Mouse (Mus musculus): ENCODE data around the gene Rasgrp1.

Rasgrp1 gene

DNA sequence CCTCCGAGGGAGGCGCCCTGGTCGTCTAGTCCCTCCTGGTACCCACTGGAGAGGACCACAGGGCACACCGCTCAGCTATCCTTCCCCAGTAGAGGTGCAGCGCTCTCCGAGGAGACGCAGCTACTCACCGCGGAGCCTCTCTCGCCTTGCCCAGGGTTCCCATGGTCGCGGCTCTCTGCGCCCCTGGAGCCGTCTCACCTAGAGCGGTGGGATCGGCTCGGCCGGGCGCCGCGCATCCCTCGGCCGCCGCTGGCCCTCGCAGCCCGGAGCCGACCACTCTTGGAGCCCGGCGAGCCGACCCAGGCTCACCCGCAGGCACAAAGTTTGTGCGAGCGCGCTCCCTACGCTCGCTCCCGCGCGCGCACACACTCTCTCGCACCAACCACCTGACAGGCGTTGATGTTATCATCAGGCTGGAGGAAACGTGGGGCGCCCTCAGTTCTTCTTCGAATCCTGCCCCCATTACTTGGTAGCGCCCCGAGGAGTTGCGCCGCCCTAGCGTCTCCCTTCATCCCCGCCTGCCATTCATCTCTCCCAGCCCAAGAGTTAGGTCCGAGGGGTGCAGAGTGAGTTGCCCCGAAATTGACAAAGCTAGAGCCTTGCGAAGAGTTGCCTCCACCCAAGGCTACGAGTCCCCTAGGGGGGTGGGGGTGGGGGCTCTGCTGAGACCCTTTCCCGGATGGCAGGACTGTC, at the start of gene Rasgrp1:
Rasgrp1 (minus strand) TSS at position 455 of the 693 bp plus-strand sequence.
- DNase-seq (ENCODE audit: low spot score in 2 of 2): peak in 1 of 2 experiments; percentile 67

DNA sequence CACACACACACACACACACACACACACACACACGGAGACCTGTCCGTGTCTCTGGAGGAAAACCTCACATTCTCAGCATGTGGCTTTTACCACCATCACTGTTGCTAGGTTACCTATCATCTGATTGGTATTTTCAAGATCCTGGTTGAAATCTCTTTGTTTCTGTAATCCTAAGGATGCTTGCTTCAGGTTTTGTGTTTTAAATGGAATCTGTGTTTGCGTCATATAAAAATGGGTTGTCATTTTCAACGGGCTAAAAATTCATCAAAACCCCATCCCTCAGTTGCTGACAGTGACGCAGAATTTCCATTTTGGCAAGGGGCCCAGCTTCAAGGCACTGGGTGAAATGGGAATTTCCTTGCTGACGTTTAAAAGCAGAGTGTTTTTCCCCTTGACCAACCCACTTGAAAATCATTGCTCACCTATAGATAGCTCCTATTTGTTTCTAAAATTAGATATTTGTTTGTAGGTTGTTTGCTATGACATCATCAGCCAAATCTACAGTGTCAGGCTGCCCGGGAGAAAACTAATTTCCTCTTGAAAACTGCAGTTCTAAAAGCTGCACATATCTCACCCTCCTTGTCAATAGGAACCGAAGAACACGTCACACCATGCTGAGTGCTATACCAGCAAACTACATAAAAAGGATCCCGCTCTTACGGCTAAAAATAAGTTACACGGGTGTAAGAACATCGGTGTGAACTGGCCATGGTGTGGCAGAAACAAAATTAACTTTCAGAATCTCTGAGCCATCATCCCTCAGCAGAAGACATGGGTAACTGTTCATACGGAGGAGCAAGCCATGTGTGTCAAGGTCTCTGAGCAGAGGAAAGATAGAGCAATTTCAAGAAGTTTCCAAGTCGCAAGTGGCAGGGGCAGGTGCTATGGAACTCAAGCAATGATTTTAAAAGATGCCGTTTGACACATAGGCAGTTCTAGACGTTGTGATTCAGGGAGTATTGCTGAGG, 47.4 kb upstream of the Rasgrp1 start:
- peak in 1 of 2 experiments; percentile 40 for DNase-seq (ENCODE audit: low spot score in 2 of 2)

DNA sequence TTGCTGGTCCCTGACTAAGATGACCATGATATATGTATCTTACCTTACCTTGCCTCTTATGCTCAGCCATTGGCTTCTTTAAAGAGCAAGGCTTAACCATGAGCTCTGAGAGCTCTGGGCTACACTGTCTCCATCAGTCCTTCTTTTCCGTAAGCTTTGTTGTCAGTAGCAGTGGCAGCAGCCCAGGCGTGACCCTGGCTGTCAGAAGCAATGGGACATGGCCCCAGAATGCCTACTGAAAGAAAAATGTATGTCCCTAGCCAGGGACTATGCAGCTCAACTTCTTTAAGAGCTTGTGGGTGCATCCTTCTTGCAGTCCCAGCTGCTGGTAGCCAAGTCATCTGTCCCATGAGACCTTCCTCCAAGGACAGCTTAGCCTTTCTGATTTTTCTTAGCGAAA, 46.7 kb upstream of the Rasgrp1 start:
- no peak for DNase-seq (ENCODE audit: low spot score in 2 of 2)

DNA sequence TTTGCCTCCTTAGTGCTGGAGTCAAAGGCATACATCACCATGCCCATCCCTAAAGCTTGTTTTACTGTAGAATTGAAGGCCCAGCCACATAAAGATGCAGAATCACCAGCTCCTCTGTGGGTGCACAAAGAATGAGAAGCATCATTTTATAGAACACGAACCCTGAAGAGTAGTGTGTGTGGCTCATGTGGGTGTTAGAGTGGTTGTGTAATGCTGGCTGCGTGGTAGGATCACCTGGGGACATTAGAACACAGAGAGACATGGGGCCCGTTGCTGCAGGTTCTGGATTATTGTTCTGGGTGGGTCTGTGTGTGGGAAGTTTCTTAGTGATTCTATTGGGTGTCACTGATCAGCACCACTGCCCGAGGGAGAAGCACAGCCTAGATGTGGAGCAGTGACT, 45.3 kb upstream of the Rasgrp1 start:
- DNase-seq (ENCODE audit: low spot score in 2 of 2): peak in 1 of 2 experiments; percentile 47

DNA sequence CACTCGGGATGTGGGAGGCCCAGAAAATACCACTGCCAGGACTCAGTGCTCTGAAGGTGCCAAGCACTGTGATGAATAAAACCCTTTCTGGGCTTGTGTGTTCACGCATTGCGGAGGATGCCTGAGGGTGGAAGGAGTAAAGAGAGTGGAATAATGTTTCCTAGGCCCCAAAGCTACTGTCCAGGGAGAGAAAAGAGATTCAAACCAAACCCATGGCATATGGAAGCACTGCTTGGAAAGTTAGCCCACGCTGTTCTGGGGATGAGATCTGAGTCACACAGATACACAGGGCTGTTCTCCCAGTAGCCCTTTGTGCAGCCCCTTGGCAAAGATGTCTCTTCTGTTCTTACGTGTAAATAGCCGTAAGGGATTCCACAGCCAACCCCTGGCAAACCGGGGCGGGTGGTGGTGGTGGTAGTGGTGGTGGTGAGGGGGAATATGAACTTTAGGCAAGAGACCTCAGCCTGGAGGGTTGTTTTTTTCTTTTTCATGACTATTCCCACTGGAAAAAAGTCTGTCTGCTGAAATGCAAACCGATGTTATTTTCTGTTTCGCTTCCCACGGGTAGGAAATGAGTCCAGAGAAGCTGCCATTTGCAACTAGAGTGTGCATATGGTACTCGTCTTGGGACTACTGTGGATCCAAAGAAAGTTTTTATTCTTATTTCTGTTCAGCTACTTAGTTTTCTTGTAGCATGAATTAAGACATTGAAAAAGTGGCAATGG, 44.3 kb upstream of the Rasgrp1 start:
- DNase-seq (ENCODE audit: low spot score in 2 of 2): peak; percentile 64 to 77

DNA sequence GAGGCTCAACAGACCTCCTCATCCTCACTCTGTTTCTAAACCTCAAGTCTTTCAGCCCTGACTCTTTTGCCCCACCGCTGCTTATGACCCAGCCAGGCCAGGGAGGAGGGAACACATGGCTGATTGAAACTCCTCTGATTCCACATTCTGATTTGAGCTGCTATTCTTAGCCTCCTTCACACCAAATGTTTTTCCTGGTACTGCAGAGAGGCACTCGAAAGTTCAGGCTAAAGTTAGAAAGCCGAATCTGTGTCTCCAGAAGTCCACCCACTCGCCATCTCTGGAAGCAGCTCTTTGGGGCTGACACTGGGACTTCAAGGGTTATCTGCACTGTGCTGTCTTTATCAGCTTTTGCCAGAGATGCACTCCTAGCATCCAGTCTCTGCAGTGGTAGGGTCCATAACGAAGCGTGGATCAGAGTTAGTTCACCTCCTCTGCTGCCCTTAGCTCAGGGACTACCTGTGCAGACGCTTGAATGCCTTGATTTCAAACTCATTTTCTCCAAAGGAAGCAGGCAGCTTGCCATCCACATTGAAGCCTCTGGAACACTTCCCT, 43.3 kb upstream of the Rasgrp1 start:
- DNase-seq (ENCODE audit: low spot score in 2 of 2): peak; percentile 65 to 69

DNA sequence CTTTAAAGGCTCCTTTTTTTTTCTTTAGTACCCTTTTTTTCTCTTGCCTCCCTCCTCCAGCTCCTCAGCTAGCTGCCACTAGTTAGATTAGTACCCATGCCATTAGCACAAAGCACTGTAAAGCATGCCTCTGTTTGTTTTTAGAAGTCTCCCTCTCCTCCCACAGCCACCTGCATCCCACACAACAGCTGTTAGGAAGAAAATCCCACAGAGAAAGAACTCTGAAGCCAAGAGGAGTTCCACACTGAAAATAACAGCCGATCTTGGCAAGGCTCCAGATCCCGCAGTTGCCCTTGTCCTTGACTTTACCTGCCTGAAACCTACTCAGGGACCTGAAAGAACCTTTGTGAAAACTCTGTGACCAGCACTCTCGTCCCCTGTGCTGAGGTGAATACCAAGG, 38.5 kb upstream of the Rasgrp1 start:
- DNase-seq (ENCODE audit: low spot score in 2 of 2): peak; percentile 76 to 78

DNA sequence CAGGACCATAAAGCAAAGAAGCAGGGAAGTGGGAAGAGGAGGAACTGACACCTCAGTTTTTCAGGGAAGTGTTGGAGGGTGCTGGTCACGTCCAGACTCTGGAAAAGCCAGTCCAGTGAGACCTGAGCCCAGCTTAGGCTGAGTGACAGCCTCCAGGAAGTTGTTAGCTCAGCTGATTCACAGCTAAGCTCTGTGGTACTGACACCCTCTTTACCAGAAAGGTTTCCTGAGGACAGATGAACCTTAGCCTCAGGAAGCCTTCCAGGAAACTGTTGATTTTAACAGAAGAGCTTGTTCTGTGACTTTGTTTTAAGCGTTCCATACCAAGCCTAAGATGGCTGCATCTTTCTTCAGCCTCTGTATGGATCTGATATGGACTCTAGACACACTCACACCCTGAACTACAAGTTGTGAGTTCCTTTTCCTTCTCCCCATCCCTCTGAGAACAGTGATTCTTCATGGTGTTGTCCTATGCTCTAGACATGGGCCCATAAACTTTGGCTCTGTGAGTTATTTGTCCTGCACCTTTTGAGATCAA, 31.6 kb upstream of the Rasgrp1 start:
- no peak for DNase-seq (ENCODE audit: low spot score in 2 of 2)

DNA sequence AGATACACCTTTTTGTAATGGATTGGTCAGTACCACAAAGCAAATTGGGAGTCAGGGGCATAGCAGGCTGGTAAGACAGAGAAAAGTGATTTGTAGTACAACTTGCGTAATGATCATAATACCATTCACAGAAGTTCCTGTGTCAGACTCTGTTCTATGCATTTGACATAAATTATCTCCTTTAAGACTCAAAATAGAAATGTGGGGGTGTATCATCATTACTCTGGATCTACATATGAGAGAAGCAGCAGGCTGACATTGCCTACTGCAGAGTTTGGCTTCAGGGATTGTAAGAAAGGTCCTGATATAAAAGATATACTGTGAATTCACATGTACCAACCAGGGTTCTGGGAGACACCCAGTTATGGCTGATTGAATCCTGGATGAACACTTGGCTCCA, 28.9 kb upstream of the Rasgrp1 start:
- no peak for DNase-seq (ENCODE audit: low spot score in 2 of 2)

DNA sequence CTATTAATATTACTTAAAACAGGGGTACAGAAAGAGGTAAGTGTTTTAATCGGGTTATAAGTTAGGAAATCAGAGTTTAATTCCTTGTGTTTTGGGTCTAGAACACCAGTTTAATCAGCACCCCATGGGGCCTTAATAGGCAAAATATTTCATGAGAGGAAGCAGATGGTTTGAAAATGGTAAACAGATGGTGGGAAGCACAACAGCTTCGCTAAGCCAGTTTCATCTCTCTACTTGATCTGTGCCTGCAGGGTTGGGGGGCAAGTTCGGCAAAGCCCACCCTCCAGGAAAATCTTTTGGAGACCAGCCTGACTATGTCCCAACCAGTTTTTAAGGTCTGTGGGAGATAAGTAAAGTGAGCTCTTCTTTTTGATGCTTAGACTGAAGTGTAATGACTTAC, 23.7 kb upstream of the Rasgrp1 start:
- DNase-seq (ENCODE audit: low spot score in 2 of 2): no peak

DNA sequence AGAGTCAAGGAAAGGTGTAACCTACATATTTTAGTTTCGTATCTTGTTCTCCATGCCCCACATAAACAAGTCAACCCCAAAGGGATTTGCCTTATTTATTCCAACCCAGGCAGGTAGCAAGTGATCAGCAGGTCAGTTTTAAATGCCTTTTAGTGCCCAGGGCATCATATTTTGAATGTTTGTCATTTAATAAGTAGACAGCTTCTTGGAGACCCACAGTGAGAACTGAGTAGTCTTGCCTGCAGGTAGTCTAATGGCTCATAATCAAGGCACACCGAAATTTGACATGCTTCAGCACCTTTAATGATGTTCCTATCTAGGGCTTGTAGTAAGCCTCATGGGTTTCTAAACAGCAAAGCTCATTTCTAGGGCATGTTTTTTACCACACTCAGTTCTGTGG, 21.3 kb upstream of the Rasgrp1 start:
- DNase-seq (ENCODE audit: low spot score in 2 of 2): no peak

DNA sequence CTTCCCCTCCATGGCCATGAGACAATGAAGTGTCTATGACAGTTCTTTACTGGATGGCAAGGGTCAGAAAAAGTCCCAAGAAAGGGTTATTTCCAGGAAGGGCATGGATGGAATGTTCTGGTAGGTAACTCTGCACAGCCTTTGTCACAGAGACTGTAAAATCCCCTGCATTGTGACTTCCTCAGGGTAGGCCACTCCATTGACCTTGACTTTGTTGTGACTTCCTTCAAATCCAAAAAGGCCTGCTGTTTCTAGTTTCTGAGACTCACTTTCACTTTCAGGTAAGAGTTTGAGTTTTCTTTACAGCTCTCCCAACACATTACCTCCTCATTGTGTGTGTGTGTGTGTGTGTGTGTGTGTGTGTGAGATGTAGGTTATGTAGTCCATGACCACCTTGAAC, 15.1 kb upstream of the Rasgrp1 start:
- DNase-seq (ENCODE audit: low spot score in 2 of 2): no peak

DNA sequence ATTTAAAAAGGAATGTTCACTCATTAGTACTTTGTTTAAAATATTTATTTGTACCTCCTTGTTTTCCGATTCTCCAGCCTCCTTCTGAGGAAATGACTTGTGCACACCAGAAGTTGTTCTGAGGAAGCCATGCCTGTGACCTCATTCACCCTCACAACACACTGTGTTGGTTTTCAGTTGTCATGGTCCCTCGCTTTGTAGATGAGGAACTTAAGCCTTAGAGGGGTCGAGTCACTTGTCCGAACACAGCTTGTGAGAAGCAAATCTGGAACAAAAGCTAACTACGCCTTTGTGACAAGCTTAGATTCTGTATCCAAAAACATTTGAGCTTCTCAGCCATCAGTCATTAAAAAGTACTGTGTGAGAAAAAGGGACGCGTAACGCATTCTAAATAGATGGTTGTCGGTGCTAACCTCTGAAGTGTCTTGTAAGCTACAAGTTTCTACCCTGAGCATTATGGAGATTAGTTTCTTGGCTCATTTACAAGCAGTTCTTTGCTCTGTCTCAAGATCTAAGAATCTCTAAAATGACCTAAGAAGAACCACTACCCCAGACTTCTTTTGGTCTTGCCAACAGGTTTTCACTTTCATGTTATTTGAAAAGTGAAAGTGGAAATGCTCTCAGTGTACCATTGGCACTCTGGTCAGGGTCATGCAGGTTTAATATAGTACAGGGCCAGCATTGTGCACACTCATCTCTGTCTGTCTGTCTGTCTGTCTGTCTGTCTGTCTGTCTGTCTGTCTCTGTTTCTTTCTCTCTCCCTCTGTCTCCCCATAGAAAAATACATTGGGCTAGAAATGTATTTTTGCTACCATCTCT, 9.7 kb upstream of the Rasgrp1 start:
- no peak for DNase-seq (ENCODE audit: low spot score in 2 of 2)

DNA sequence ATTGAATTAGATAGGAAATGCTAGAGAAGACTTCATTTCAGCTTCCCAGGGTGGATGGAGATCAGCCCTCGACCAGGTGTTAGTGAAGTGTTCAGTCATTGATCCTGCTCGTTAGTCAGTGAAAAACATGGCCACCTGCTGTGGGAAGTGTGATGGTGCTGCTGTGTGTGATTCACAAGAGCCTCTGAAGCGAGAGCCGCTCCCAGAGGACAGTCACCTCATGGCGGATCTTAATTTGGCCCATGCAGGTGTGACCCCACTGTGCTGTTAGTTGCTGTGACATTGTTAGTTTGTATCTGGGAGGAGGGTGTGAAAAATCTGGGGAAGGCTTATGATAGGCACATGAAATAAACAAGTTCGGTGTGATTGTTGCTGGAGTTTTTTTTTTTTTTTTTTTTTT, 7.3 kb upstream of the Rasgrp1 start:
- DNase-seq (ENCODE audit: low spot score in 2 of 2): no peak

DNA sequence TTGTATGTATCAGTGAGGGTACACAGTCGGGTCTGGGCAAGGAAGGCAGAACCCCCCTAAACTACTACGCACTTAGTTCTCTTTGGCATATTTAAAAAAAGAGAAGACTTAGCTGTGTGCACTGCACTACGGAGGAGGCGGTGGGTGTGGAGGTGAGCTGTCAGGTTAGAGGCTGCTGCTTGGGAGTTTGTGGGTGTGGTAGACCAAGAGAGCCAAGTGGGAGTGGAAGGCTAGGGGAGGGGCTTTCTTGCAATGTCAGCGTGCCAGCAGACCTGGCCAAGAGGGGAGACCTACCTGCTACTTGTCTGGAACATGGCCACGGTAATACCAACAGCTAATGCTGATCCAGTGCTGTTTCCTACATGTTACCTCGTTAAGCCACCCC, 431 bp upstream of the Rasgrp1 start:
- DNase-seq (ENCODE audit: low spot score in 2 of 2): no peak

DNA sequence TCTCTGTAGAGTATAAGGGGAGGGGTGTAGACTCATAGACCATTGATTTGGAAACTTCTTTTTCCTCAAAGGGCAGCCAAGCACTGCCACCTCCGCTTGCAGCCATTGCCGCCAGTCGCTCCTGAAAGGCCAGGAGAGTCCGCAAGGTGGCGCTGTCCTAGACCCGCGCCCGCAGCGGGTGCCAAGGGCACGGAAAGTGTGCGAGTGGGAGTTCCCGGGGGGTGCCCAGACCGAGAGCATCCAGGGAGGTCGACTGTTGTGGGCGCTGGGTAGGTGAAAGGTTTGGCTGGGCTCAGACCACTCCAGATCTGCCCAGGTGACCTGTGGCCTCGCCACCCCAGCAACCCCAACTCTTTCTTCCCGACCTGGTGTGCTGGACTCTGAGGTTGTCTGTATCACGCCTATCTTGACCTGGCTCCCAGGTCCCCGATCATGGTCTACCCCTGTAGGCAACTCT, 683 bp downstream of the Rasgrp1 start:
- peak in 1 of 2 experiments; percentile 73 for DNase-seq (ENCODE audit: low spot score in 2 of 2)

DNA sequence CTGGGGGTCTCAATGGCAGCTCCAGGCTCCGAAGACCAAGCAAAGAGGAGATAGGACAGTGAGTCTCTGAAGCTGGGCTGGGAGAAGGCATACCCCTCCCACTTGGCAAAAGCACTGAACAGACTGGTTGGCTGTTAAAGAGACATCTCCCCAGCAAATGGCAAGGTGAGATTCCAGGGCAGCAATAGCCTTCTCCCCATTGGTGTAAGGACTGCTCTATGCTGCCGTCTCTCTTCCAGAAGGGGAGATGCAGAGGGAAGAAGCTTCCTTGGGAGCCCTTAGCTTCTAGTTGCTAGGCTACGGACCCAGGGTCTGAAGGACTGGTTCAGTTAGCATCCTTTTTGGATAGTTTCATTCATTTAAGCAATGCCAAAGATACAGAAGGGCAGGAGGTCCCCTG, 4.3 kb downstream of the Rasgrp1 start:
- DNase-seq (ENCODE audit: low spot score in 2 of 2): peak in 1 of 2 experiments; percentile 34

DNA sequence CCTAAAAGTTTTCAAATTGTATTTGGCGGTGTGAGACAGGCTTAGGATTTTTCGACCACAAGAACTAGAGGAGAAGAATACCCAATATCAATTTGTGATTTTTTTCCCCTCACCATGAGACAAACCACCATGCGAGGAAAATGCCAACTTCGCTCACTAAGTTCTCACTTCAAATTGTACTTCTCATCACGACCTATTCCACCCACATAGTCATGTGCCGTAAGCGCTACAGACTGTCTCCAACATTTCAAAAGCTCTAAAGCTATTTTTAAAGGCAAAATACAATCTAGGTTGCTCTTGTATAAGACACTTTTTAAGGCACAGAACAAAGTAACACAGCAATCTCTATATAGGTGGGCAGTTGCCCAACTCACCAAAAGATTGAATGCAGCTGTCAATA, 4.9 kb downstream of the Rasgrp1 start:
- peak in 1 of 2 experiments; percentile 57 for DNase-seq (ENCODE audit: low spot score in 2 of 2)

DNA sequence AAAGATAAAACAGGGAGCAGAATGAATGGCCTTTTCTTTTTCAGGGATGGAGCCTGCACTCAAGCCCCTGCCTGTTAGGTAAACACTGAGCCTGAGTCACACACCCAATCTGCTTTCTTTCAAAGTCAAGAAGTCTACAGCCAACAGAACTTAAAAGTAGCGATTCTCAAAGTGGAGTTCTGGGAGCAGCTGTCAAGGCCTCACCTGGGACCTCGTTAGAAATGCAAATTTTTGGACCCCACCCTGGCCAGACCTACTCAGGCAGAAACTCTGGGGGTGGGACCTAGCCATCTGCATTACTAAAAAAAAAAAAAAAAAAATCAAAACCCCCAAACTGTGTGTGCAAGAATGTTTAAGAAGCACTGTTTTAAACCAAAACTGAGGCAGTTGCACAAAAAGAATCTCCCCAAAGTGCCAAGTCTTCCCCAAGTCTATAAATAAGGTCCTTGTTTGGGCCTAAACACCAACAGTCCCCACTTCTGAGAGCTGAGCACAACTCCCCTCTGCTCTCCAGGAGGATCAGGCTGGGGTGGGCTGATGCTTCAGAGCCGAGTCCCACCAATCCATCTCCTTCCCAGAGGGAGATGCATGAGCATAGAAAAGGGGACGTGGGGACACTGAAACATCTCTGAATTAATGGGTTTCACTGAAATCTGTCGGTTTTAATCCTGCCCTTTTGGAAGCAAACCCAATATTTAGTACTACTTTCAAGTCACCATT, 5.7 kb downstream of the Rasgrp1 start:
- no peak for DNase-seq (ENCODE audit: low spot score in 2 of 2)
